Mouse (Mus musculus): ENCODE data around the gene Plch1.
A peak's percentile ranks its signal among the peaks of the same experiment; 100 is the strongest.

The Plch1 gene

GRCm38 (mm10) chr3:63899309-63899695 lies at the start of gene Plch1:
Gene Plch1 (minus strand): TSS chr3:63899472.
- peak; percentile 17 for DNase-seq (ENCODE audit: low spot score)

GRCm38 (mm10) chr3:63941204-63941850 lies 42.1 kb upstream of the Plch1 start:
- no peak for DNase-seq (ENCODE audit: low spot score)

- DNase-seq (ENCODE audit: low spot score), result no peak
Measured at GRCm38 (mm10) chr3:63938928-63939327, 39.7 kb upstream of the Plch1 start.

- DNase-seq (ENCODE audit: low spot score), result peak; percentile 86
Measured at GRCm38 (mm10) chr3:63928878-63929859, 29.9 kb upstream of the Plch1 start, which contains the start of gene E130311K13Rik. Gene E130311K13Rik (minus strand): TSS chr3:63929472.

- DNase-seq (ENCODE audit: low spot score), result no peak
Measured at GRCm38 (mm10) chr3:63919634-63920033, 20.4 kb upstream of the Plch1 start.

- DNase-seq (ENCODE audit: low spot score), result no peak
Measured at GRCm38 (mm10) chr3:63910301-63910700, 11.0 kb upstream of the Plch1 start.

GRCm38 (mm10) chr3:63905241-63905640 lies 6.0 kb upstream of the Plch1 start:
- no peak for DNase-seq (ENCODE audit: low spot score)

- no peak for DNase-seq (ENCODE audit: low spot score)
Measured at GRCm38 (mm10) chr3:63904157-63904556, 4.9 kb upstream of the Plch1 start.

GRCm38 (mm10) chr3:63900021-63900571 lies 824 bp upstream of the Plch1 start:
- no peak for DNase-seq (ENCODE audit: low spot score)

- DNase-seq (ENCODE audit: low spot score), result peak; percentile 36
Measured at GRCm38 (mm10) chr3:63898581-63899308, 527 bp downstream of the Plch1 start.

GRCm38 (mm10) chr3:63897177-63897576 lies 2.1 kb downstream of the Plch1 start:
- DNase-seq (ENCODE audit: low spot score), result no peak

- no peak for DNase-seq (ENCODE audit: low spot score)
Measured at GRCm38 (mm10) chr3:63896303-63896702, 3.0 kb downstream of the Plch1 start.

GRCm38 (mm10) chr3:63895786-63896185 lies 3.5 kb downstream of the Plch1 start:
- DNase-seq (ENCODE audit: low spot score), result no peak

- no peak for DNase-seq (ENCODE audit: low spot score)
Measured at GRCm38 (mm10) chr3:63893677-63894076, 5.6 kb downstream of the Plch1 start.

- DNase-seq (ENCODE audit: low spot score), result no peak
Measured at GRCm38 (mm10) chr3:63892154-63892553, 7.1 kb downstream of the Plch1 start.

- DNase-seq (ENCODE audit: low spot score), result no peak
Measured at GRCm38 (mm10) chr3:63881065-63881464, 18.2 kb downstream of the Plch1 start.

- DNase-seq (ENCODE audit: low spot score), result no peak
Measured at GRCm38 (mm10) chr3:63878995-63879666, 20.1 kb downstream of the Plch1 start.

- no peak for DNase-seq (ENCODE audit: low spot score)
Measured at GRCm38 (mm10) chr3:63872818-63873217, 26.5 kb downstream of the Plch1 start.

- DNase-seq (ENCODE audit: low spot score), result no peak
Measured at GRCm38 (mm10) chr3:63871249-63871648, 28.0 kb downstream of the Plch1 start.

GRCm38 (mm10) chr3:63868285-63868684 lies 31.0 kb downstream of the Plch1 start:
- DNase-seq (ENCODE audit: low spot score), result no peak

- DNase-seq (ENCODE audit: low spot score), result no peak
Measured at GRCm38 (mm10) chr3:63865069-63865468, 34.2 kb downstream of the Plch1 start.
